Mouse (Mus musculus): ENCODE data around the gene Slc23a2. TPM values are rescaled to one million over a fixed set of nuclear protein-coding genes. Genes with fewer than 3 reads are reported as not detected.

Slc23a2 gene
- polyA plus RNA-seq, 1 experiment from 2014 or later, result 44.6 TPM

GRCm38 (mm10) chr2:132140536-132140935 lies 4.4 kb downstream of the Slc23a2 start:
- no peak for ATAC-seq (ENCODE audit: low FRiP score)
- H3K9ac ChIP-seq, result no peak overlapping the region
- WGBS, result 76% methylated on average over 10 of the region's 10 CpGs
- H3K27me3 ChIP-seq (ENCODE audit: control insufficient read depth, insufficient read depth, low read length), result no peaks in the 10 kb centered on the region
- no peak overlapping the region for H3K4me2 ChIP-seq (replicated peaks)
- H3K4me1 ChIP-seq (replicated peaks; ENCODE audit: control insufficient read depth, insufficient read depth, low read length), result peaks cover 10% of the 10 kb centered on the region
- DNase-seq (ENCODE audit: low spot score), result no peak
- H3K27ac ChIP-seq, result no peak overlapping the region
- peaks cover 6% of the 10 kb centered on the region; the same call in 1 of the 2 replicates for H3K36me3 ChIP-seq (replicated peaks; ENCODE audit: control insufficient read depth, insufficient read depth)
- H3K9me3 ChIP-seq (ENCODE audit: control insufficient read depth, low read length), result no peaks in the 10 kb centered on the region
- H3K4me3 ChIP-seq (replicated peaks; ENCODE audit: low read length), result no peak overlapping the region

GRCm38 (mm10) chr2:132139099-132139498 lies 5.8 kb downstream of the Slc23a2 start:
- no peaks in the 10 kb centered on the region for H3K9me3 ChIP-seq (ENCODE audit: control insufficient read depth, low read length)
- DNase-seq (ENCODE audit: low spot score) (no peak), ATAC-seq (ENCODE audit: low FRiP score) (no peak)
- no peak overlapping the region for H3K4me2 ChIP-seq (replicated peaks)
- WGBS, result 94% methylated on average over 2 of the region's 2 CpGs
- peaks cover 6% of the 10 kb centered on the region; the same call in 1 of the 2 replicates for H3K36me3 ChIP-seq (replicated peaks; ENCODE audit: control insufficient read depth, insufficient read depth)
- no peak overlapping the region for H3K9ac ChIP-seq
- no peak overlapping the region for H3K4me3 ChIP-seq (replicated peaks; ENCODE audit: low read length)
- H3K4me1 ChIP-seq (replicated peaks; ENCODE audit: control insufficient read depth, insufficient read depth, low read length), result peaks cover 15% of the 10 kb centered on the region
- no peak overlapping the region for H3K27ac ChIP-seq
- no peaks in the 10 kb centered on the region for H3K27me3 ChIP-seq (ENCODE audit: control insufficient read depth, insufficient read depth, low read length)

GRCm38 (mm10) chr2:132135876-132136637 lies 8.9 kb downstream of the Slc23a2 start:
- ATAC-seq (ENCODE audit: low FRiP score) (no peak; the same call in 1 of the 2 replicates), DNase-seq (ENCODE audit: low spot score) (no peak)
- no peaks in the 10 kb centered on the region for H3K27me3 ChIP-seq (ENCODE audit: control insufficient read depth, insufficient read depth, low read length)
- no peaks in the 10 kb centered on the region for H3K36me3 ChIP-seq (replicated peaks; ENCODE audit: control insufficient read depth, insufficient read depth)
- H3K9ac ChIP-seq, result no peak overlapping the region
- H3K4me1 ChIP-seq (replicated peaks; ENCODE audit: control insufficient read depth, insufficient read depth, low read length), result peaks cover 17% of the 10 kb centered on the region
- H3K4me2 ChIP-seq (replicated peaks), result no peak overlapping the region
- H3K9me3 ChIP-seq (ENCODE audit: control insufficient read depth, low read length), result no peaks in the 10 kb centered on the region
- H3K27ac ChIP-seq, result no peak overlapping the region
- H3K4me3 ChIP-seq (replicated peaks; ENCODE audit: low read length), result no peak overlapping the region
- 89% methylated on average over 8 of the region's 8 CpGs for WGBS

GRCm38 (mm10) chr2:132134758-132135157 lies 10.2 kb downstream of the Slc23a2 start:
- Histone ChIP-seq H3K27me3 (ENCODE audit: control insufficient read depth, insufficient read depth, low read length) (no peaks in the 10 kb centered on the region), H3K4me2 (replicated peaks) (no peak overlapping the region), H3K9me3 (ENCODE audit: control insufficient read depth, low read length) (no peaks in the 10 kb centered on the region), H3K9ac (no peak overlapping the region), H3K27ac (no peak overlapping the region), H3K36me3 (replicated peaks; ENCODE audit: control insufficient read depth, insufficient read depth) (no peaks in the 10 kb centered on the region), H3K4me1 (replicated peaks; ENCODE audit: control insufficient read depth, insufficient read depth, low read length) (peaks cover 18% of the 10 kb centered on the region), H3K4me3 (replicated peaks; ENCODE audit: low read length) (no peak overlapping the region)
- DNase-seq (ENCODE audit: low spot score) (no peak), ATAC-seq (ENCODE audit: low FRiP score) (no peak)
- WGBS, result 81% methylated on average over 4 of the region's 4 CpGs

- ATAC-seq (ENCODE audit: low FRiP score) (no peak), DNase-seq (ENCODE audit: low spot score) (no peak)
- H3K9me3 ChIP-seq (ENCODE audit: control insufficient read depth, low read length), result no peaks in the 10 kb centered on the region
- no peak overlapping the region for H3K4me3 ChIP-seq (replicated peaks; ENCODE audit: low read length)
- no peak overlapping the region for H3K27ac ChIP-seq
- no peaks in the 10 kb centered on the region for H3K27me3 ChIP-seq (ENCODE audit: control insufficient read depth, insufficient read depth, low read length)
- 35% methylated on average over 2 of the region's 2 CpGs for WGBS
- no peaks in the 10 kb centered on the region for H3K36me3 ChIP-seq (replicated peaks; ENCODE audit: control insufficient read depth, insufficient read depth)
- H3K4me2 ChIP-seq (replicated peaks), result no peak overlapping the region
- H3K4me1 ChIP-seq (replicated peaks; ENCODE audit: control insufficient read depth, insufficient read depth, low read length), result peaks cover 18% of the 10 kb centered on the region
- H3K9ac ChIP-seq, result no peak overlapping the region
Measured at GRCm38 (mm10) chr2:132133436-132133835, 11.5 kb downstream of the Slc23a2 start.

GRCm38 (mm10) chr2:132131266-132131665 lies 13.6 kb downstream of the Slc23a2 start:
- Histone ChIP-seq H3K27ac (no peak overlapping the region), H3K36me3 (replicated peaks; ENCODE audit: control insufficient read depth, insufficient read depth) (no peaks in the 10 kb centered on the region), H3K4me2 (replicated peaks) (peak overlapping the region; percentile 29), H3K4me1 (replicated peaks; ENCODE audit: control insufficient read depth, insufficient read depth, low read length) (peaks cover 18% of the 10 kb centered on the region), H3K9me3 (ENCODE audit: control insufficient read depth, low read length) (no peaks in the 10 kb centered on the region), H3K27me3 (ENCODE audit: control insufficient read depth, insufficient read depth, low read length) (no peaks in the 10 kb centered on the region), H3K9ac (no peak overlapping the region), H3K4me3 (replicated peaks; ENCODE audit: low read length) (no peak overlapping the region)
- 6% methylated on average over 9 of the region's 9 CpGs for WGBS
- no peak for DNase-seq (ENCODE audit: low spot score)
- no peak for ATAC-seq (ENCODE audit: low FRiP score)

GRCm38 (mm10) chr2:132129980-132130379 lies 14.9 kb downstream of the Slc23a2 start:
- peaks cover 18% of the 10 kb centered on the region for H3K4me1 ChIP-seq (replicated peaks; ENCODE audit: control insufficient read depth, insufficient read depth, low read length)
- no peaks in the 10 kb centered on the region for H3K36me3 ChIP-seq (replicated peaks; ENCODE audit: control insufficient read depth, insufficient read depth)
- no peak overlapping the region for H3K27ac ChIP-seq
- WGBS, result 93% methylated on average over 7 of the region's 7 CpGs
- H3K9ac ChIP-seq, result no peak overlapping the region
- H3K27me3 ChIP-seq (ENCODE audit: control insufficient read depth, insufficient read depth, low read length), result no peaks in the 10 kb centered on the region
- DNase-seq (ENCODE audit: low spot score) (no peak), ATAC-seq (ENCODE audit: low FRiP score) (no peak)
- H3K4me2 ChIP-seq (replicated peaks), result no peak overlapping the region
- no peak overlapping the region for H3K4me3 ChIP-seq (replicated peaks; ENCODE audit: low read length)
- no peaks in the 10 kb centered on the region for H3K9me3 ChIP-seq (ENCODE audit: control insufficient read depth, low read length)

GRCm38 (mm10) chr2:132129247-132129646 lies 15.7 kb downstream of the Slc23a2 start:
- DNase-seq (ENCODE audit: low spot score), result no peak
- Histone ChIP-seq H3K9ac (no peak overlapping the region), H3K4me2 (replicated peaks) (no peak overlapping the region), H3K27ac (no peak overlapping the region), H3K9me3 (ENCODE audit: control insufficient read depth, low read length) (no peaks in the 10 kb centered on the region), H3K4me3 (replicated peaks; ENCODE audit: low read length) (no peak overlapping the region), H3K36me3 (replicated peaks; ENCODE audit: control insufficient read depth, insufficient read depth) (no peaks in the 10 kb centered on the region), H3K27me3 (ENCODE audit: control insufficient read depth, insufficient read depth, low read length) (no peaks in the 10 kb centered on the region), H3K4me1 (replicated peaks; ENCODE audit: control insufficient read depth, insufficient read depth, low read length) (peaks cover 13% of the 10 kb centered on the region)
- ATAC-seq (ENCODE audit: low FRiP score), result no peak
- WGBS, result 92% methylated on average over 7 of the region's 7 CpGs

- Histone ChIP-seq H3K27ac (no peak overlapping the region), H3K4me2 (replicated peaks) (no peak overlapping the region), H3K4me1 (replicated peaks; ENCODE audit: control insufficient read depth, insufficient read depth, low read length) (peaks cover 6% of the 10 kb centered on the region), H3K4me3 (replicated peaks; ENCODE audit: low read length) (no peak overlapping the region), H3K9me3 (ENCODE audit: control insufficient read depth, low read length) (no peaks in the 10 kb centered on the region), H3K9ac (no peak overlapping the region), H3K36me3 (replicated peaks; ENCODE audit: control insufficient read depth, insufficient read depth) (no peaks in the 10 kb centered on the region), H3K27me3 (ENCODE audit: control insufficient read depth, insufficient read depth, low read length) (no peaks in the 10 kb centered on the region)
- whole genome bisulfite sequencing, result 57% methylated on average over 10 of the region's 10 CpGs
- ATAC-seq (ENCODE audit: low FRiP score) (no peak), DNase-seq (ENCODE audit: low spot score) (no peak)
Measured at GRCm38 (mm10) chr2:132127904-132128303, 17.0 kb downstream of the Slc23a2 start.
